Mouse (Mus musculus): Measurements from ENCODE around the gene Mtf1.

Gene Mtf1

DNA sequence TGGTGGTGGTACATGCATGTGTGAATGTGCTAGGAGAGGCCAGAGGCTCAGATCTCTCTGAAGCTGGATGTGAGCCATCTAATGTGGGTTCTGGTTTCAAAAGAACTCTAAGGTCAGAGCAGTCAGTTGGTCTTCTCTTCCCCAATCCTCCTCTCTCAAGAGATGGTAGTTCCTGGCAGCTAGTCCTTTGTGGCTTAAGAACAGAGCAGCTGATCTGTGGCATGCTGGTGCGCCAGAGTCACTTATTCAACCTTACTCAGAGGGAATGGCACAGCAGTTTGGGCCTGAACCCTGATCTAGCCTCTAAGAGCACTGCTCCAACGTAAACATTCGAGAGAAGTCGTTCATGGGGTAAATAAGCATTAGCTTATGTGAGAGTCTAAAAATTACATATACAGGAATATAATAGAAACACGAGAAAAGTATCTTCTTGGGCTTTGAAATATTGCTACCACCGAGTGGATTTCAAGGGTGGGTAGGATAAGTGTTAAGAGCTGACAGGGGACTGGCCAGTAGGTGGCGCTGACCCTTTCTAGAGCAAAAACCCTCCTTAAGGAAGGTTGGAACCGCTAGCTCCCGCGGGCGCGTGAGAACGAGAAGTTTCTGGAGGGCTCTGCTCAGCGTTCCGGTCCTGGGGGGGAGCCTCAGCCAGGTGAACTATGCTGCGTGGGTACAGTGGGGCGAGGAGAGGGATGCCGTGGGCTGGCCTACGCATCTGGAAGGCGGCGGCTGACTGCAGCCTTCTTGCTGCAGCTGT lies at the start of gene Mtf1:
Gene Mtf1, plus strand, starts transcription at position 553 of the 757 bp plus-strand sequence.
- peak; percentile 93 for DNase-seq (ENCODE audit: low read depth, low spot score)

- no peak for DNase-seq (ENCODE audit: low read depth, low spot score)
These were observed 49.4 kb upstream of the Mtf1 start for GRCm38 (mm10) chr4:124752281-124753199.

DNA sequence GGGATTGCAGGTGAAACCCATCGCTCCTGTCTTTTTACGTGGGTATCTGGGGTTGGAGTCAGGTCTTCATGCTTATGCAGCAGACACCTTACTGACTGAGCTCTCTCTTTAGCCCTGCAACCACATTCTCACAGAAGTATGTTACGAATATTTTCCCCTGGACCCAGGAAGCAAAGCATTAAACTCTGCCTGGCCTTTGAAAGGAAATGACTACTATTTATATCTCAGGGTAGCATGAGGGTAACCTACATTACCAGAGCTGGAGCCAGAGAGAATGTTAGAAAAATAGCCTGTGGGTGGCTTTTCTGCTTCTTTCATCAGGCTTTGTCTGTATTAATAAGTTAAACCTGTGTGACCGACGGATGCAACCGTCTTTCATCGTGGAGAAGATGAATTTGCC lies 46.4 kb upstream of the Mtf1 start:
- DNase-seq (ENCODE audit: low read depth, low spot score), result no peak

DNA sequence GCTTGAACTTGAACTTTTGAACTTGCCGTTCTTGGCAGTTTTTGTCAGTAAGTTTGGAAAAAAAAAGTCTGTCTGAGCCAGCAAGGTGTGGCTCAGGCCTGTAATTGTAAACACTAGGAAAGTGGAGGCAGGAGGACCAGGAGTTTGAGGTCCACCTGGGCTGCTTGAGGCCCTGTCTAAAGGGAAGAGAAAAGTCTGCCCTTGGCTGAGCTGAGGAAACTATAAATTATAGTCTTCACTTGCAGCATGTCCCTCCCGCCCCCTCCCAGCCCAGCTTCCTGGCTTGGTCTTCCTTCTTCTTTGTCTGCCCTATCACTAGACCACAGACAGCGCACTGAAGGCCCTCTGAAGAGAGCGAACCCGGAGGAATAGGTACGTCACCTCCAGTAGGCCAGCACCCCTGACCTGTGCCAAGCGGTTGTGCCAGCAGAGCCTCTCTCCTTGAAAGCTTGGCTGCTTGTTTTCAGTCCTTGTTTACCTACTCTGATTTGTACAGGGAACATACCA lies 42.5 kb upstream of the Mtf1 start:
- no peak for DNase-seq (ENCODE audit: low read depth, low spot score)

GRCm38 (mm10) chr4:124761201-124761600 lies 40.7 kb upstream of the Mtf1 start:
- DNase-seq (ENCODE audit: low read depth, low spot score), result no peak

GRCm38 (mm10) chr4:124762858-124763452 lies 38.9 kb upstream of the Mtf1 start:
- DNase-seq (ENCODE audit: low read depth, low spot score), result no peak

- DNase-seq (ENCODE audit: low read depth, low spot score), result no peak
These were observed 35.9 kb upstream of the Mtf1 start for GRCm38 (mm10) chr4:124765802-124766565.

GRCm38 (mm10) chr4:124766566-124766940 lies 35.4 kb upstream of the Mtf1 start:
- no peak for DNase-seq (ENCODE audit: low read depth, low spot score)

DNA sequence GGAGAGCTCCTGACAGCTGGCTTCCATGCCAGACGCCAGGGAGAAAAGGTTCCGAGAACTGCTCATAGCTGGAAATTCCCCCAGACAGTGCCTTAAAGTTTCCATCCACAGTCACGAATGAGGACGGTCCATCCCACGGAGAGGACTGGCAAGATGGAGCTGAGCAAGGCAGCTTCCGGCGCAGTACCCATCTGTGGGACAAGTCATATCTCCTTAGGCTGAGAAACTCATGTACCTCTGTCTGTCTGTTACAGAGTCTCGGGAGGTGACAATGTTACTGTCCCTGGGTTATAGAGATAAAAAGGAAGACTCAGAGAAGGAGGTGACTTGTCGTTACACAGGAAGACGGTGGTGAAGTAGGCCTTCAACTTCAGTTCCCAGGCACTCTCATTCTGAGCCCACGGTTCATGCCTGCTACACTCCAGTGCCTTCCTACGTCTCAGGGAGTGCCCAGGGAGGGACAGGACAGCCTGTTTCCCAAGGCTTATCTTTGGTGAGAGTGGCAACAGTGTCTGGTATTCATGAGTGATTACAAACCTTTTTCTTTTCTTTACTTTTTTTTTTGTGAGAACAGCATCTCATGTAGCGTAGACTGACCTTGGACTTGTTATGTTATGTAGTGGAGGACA lies 32.8 kb upstream of the Mtf1 start:
- DNase-seq (ENCODE audit: low read depth, low spot score), result no peak

- no peak for DNase-seq (ENCODE audit: low read depth, low spot score)
These were observed 31.3 kb upstream of the Mtf1 start for GRCm38 (mm10) chr4:124770624-124771023.

- DNase-seq (ENCODE audit: low read depth, low spot score), result no peak
These were observed 29.8 kb upstream of the Mtf1 start for GRCm38 (mm10) chr4:124772125-124772524.

DNA sequence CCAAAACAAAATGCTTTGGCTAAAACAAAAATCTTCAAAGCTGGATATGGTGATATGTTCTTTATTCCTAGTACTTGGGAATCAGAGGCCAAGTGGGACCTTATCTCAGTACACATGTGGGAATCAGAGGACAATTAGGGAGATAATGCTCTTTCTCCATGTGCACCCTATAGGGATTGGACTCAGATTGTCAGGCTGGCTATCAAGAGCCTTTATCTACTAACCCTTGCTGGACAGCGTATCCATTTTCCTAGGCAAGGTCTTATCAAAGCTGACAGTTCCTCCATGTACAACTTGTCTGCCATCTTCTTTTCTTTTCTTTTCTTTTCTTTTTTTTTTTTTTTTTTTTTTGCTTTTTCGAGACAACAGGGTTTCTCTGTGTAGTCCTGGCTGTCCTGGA lies 28.5 kb upstream of the Mtf1 start:
- no peak for DNase-seq (ENCODE audit: low read depth, low spot score)

DNA sequence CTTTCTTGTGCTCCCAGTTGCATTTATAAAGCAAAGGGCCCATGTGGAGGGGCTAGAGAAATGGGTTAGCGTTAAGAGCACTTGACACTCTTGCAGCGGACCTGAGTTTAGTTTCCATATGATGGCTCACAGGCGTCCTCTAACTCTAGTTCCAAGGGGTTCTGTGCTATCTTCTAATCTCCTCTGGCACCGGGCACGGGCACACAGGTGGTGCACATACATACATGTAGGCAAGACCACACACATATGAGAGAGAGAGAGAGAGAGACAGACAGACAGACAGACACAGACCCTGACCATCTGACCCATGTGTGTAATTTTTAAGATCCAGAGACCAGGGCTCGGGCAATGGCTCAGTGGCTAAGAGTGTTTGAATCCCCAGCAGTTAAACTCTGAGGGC lies 27.9 kb upstream of the Mtf1 start:
- no peak for DNase-seq (ENCODE audit: low read depth, low spot score)

DNA sequence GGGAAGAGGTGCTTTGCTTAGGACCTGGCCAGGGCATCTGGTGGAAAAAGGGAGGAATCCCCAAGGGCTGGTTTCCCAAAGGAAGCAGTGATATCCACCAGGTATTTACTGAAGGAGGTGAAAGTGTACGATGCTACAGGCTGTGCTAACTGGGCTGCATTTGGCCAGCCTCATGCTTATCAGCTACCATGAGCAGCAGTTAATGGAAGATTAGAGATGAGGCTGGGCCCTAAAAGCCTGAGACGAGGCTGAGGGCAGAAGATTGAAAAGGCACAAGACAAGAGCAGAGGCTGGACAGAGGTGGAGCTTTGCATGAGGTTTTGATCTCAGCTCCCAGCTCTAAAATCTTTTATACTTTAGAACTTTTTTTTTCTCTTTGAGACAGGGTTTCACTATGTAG lies 27.5 kb upstream of the Mtf1 start:
- no peak for DNase-seq (ENCODE audit: low read depth, low spot score)

GRCm38 (mm10) chr4:124781361-124781760 lies 20.5 kb upstream of the Mtf1 start:
- DNase-seq (ENCODE audit: low read depth, low spot score), result no peak

DNA sequence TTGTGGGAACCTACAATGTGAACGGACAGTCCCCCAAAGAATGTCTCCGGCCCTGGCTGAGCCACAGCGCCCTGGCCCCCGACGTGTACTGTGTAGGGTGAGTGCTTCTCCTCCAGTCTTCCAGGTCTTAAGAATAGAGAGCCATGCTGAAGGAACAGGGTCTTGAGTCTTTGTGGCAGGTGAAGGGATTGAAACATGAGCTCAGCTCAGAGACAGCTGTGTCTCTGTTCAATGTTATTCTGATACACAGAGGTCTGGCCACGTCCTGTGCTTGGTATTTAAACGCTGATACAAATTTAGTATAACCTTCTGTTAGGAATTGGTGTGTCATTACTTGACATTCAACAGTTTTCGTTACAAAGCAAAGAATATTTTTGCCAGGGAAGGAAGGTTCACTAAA lies 19.5 kb upstream of the Mtf1 start:
- DNase-seq (ENCODE audit: low read depth, low spot score), result no peak

DNA sequence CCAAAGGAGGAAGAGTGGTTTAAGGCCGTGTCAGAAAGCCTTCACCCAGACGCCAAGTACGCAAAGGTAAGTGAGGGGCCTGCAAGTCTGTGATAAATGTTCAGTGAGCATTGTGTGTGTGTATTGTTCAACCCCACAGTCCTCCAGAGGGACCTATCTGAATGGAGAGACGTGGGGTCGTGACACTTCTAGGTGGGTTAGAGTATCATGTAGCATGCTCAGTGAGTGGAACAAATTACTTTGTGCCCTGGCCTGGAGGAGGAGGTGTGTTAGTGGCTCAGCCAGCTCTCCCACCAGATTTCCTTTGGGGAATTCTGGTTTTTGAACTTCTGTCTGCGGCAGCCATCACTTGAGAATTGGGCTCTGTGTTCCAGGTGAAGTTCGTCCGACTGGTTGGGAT lies 18.0 kb upstream of the Mtf1 start:
- no peak for DNase-seq (ENCODE audit: low read depth, low spot score)

DNA sequence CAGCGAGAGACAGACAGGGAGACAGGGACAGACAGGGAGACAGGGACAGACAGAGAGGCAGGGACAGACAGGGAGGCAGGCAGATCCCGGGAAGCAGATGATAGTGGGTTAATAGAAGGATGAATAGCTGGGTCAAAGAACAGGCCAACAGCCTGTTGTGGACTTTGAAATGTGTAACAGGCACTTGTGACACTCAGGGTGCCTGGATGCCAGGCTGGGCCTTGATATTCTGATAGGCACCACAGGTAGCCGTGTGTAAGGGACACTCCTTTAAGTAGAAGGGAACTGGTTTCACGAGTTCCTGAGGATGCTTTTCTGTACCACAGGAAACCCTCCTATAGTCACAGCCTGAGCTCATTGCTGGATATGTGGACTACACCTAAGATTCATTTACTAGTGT lies 11.9 kb upstream of the Mtf1 start:
- DNase-seq (ENCODE audit: low read depth, low spot score), result no peak

GRCm38 (mm10) chr4:124792114-124792513 lies 9.8 kb upstream of the Mtf1 start:
- no peak for DNase-seq (ENCODE audit: low read depth, low spot score)

- DNase-seq (ENCODE audit: low read depth, low spot score), result no peak
These were observed 5.8 kb upstream of the Mtf1 start for GRCm38 (mm10) chr4:124796141-124796540.

GRCm38 (mm10) chr4:124796913-124797312 lies 5.0 kb upstream of the Mtf1 start:
- DNase-seq (ENCODE audit: low read depth, low spot score), result no peak
